Mouse (Mus musculus): Measurements from ENCODE around the gene Scnm1. TPM values are rescaled to one million over a fixed set of nuclear protein-coding genes. Genes with fewer than 3 reads are reported as not detected.

The Scnm1 gene
- total RNA-seq (2023) = 86.1 TPM

DNA sequence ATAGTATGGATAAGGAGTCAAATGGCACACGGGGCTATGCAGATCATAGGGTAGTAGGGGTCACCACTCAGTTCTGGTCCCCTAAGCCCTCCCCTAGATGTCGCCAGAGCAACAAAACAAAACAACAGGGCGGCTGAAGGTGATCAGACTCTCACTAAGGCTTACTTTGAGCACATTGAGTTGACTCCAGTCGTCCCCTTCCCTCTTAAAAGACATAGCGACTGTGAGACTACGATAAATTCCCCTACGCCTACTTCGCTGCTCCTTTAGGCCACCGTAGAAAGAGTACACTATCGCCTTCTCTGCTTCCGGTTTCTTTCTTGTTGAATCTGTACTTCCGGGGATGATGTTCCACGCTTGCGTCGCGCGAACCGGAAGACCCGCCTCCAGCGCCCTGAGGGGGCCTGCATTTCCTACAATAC is at the start of gene Scnm1, which contains the start of gene Lysmd1:
Gene Scnm1, minus strand, starts transcription at position 332 of the 422 bp plus-strand sequence.
Gene Lysmd1, plus strand, starts transcription at position 409 of the 422 bp plus-strand sequence.

DNA sequence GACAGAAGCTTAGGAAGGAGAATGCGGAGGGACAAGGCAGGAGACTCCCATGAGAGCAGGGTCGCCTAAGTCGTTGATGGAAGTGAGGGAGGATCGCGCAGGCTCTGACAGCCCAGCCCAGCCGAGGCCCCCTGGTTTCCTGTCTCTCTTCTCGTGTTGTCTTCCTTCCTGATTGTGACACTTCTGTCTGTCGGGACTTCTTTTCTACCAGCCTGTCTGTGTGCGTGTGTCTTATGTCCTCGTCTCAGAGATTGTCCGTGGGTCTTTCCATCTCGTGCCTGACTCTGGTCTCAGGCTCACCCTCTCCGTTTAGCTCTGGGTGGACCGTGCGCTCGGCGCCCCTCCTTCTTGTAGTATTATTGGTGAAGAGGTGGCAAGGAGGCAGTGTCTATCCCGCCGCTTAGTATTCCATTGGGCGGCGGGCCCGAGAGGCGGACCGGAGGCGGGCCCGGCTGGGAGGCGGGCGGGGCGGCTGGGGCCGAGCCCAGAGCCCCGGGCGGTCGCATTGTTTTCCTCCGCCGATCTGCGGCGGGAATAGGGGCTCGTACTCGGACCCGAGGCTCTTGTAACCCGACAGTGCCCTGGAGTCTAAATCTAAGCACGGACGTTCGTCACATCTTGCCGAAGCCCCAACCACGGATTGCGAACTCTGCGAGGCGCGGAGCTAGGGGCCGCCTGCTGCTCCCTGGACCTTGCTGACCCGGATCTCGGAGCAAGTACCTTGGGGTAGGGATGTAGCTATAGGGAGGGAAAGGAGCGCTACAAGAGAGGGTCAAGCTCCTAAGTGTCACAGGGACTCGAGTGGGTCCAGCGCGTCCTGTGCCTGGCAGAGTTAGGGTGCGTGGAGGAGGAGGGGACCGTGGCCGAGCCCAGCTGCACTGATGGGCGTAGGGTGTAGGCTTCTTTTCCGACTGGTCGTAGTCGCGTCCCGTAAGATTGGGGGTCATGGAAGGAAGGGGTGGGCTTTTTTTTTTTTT is 26.5 kb upstream of the Scnm1 start, which contains the start of gene Sema6c:
Gene Sema6c, plus strand, starts transcription at position 471 of the 977 bp plus-strand sequence.

DNA sequence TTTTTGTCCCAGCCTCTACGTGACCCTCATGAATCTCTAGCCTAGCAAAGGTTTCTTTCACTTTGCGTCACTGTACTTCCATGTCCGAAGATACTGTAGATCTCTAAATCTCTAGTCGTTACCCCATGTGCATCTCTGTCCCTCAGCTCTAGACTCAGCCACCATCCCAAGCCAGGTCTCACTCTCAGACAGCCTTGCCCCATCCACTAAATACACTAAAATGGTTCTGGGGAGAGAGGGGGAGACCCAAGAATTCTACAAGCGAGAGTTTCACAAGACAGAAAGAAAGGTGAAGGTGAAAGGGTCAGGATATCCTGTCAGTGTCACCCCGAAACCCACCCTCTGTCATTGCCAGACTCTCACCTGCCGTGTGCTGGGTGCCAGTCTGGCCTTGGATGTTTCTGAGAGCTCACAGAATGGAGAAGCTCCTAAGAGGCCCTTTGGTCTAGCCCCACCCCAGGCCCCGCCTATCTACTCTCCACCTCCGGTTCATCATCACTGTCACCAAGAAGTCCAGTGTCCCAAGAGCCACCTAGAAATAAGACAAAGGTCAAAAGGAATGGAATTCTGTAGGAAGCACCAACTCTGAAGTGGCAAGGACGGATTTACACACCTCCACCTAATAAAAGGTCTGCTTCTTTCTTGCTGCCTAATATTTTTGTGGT is 8.3 kb upstream of the Scnm1 start, which contains the start of gene Tnfaip8l2:
Gene Tnfaip8l2, minus strand, starts transcription at position 409 of the 665 bp plus-strand sequence.

DNA sequence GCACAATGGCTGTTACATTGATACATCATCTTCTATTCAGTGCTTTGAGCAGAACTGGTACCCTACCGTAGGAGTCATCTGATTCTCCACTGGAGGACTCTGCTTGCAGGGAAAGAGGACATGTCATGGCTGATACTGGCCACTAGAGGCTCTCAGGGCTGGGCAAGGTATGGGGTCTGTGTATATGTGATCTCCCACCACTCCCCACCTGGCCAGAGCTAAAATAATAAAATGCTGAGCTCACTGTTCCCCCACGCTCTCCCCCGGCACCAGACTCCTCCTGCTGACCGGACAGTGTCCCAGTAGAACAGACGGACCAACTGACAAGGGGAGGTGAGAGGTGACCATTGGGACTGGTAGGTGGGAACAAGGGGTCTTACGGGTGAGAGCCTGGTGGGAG is 9.6 kb downstream of the Scnm1 start, which contains the start of gene Tmod4:
Gene Tmod4, plus strand, starts transcription at position 231 of the 400 bp plus-strand sequence.

DNA sequence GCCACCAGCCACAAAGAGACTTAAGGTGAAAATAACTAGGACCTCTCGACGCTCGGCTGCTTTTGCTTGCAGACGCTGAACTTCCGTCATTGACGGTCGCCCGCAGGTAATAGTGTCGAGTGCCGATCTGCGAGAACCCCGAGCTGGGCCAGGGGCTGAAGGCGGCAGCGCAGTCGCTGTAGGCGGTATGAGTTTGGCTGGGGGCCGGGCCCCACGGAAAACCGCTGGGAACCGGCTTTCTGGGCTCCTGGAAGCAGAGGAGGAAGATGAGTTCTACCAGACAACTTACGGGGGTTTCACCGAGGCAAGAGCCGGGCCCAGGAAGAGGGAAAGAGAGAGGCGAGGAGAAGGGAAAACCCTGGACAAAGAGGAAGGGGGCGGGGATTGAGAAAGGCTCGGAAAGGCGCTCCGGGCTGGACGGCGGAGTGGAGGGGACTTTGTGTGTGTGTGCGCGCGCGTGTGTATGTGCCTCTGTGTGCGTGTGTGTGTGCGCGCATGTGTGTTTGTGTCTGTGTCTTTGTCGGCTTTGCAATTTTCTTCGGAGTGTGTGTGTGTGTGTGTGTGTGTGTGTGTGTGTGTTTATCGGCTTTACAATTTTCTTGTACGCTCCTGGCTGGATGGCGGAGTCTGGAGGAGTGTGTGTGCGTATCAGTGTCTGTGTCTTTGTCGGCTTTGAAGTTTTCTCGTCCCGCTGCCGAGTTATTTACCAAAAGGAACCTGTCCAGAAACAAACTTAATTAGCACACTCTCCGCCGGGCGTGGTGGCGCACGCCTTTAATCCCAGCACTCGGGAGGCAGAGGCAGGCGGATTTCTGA is 22.7 kb downstream of the Scnm1 start, which contains the start of gene Vps72:
Gene Vps72, plus strand, starts transcription at position 112 of the 816 bp plus-strand sequence.

DNA sequence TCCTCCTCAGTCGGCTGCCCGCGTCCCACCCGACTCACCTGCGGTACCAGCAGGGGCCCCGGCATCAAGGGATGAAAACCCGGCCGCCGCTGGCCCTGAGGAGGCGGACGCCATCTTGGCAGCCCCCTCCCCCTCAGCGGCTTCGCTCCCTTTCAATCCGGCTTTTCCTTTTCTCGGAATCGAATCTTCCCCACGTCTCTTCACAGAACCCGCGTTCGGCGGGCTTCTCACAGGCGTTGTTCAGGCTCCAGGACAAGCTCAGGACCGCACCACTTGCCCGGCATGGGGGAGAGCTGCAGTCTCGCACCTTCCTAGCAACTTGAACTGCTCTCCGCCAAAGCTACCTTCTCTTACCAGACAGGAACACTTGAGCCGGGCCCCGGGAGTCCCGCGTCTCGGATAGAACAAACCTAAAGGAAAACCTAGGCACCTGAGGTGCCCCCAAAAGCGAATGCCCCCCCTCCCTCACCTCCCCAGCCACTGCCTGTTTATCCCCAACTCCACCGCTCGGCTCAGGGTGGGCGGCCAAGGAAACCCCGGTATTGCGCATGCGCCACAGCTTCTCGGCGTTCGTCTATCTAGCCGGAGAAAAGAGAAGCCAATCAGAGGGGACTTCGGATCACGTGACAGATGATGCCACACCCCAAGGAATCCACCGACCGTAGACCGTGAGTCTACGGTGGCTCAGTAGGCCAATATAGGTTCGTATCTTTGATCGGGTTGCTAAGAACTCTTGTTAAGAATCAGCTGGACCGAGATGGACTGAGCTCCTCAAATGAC is 27.3 kb downstream of the Scnm1 start, which contains the start of gene Pip5k1a:
Gene Pip5k1a, minus strand, starts transcription at position 593 of the 780 bp plus-strand sequence.

Other genes starting within 250 kb of the Scnm1 start
- 216 TPM for gene Psmb4, start 247.1 kb downstream of the Scnm1 start, total RNA-seq (2023)
- gene Selenbp1, start 201.0 kb downstream of the Scnm1 start, total RNA-seq (2023) = 1.8 TPM
- 31.4 TPM for gene Rfx5, start 179.9 kb downstream of the Scnm1 start, total RNA-seq (2023)
- 50.5 TPM for gene Pi4kb, start 159.3 kb downstream of the Scnm1 start, total RNA-seq (2023)
- 68.3 TPM for gene Zfp687, start 118.6 kb downstream of the Scnm1 start, total RNA-seq (2023)
- 137 TPM for gene Psmd4, start 91.4 kb downstream of the Scnm1 start, total RNA-seq (2023)
- gene Pip5k1a, start 27.1 kb downstream of the Scnm1 start, total RNA-seq (2023) = 51.7 TPM
- 52.3 TPM for gene Vps72, start 23.0 kb downstream of the Scnm1 start, total RNA-seq (2023)
- 1.4 TPM for gene Tmod4, start 9.5 kb downstream of the Scnm1 start, total RNA-seq (2023)
- gene Lysmd1, start 77 bp upstream of the Scnm1 start, total RNA-seq (2023) = 9.2 TPM
- gene Tnfaip8l2, start 8.3 kb upstream of the Scnm1 start, total RNA-seq (2023) = 86.6 TPM
- 2.3 TPM for gene Sema6c, start 26.4 kb upstream of the Scnm1 start, total RNA-seq (2023)
- gene Gabpb2, start 83.9 kb upstream of the Scnm1 start, total RNA-seq (2023) = 71.0 TPM
- gene Cdc42se1, start 94.7 kb upstream of the Scnm1 start, total RNA-seq (2023) = 203 TPM
- gene Mllt11, start 98.2 kb upstream of the Scnm1 start, total RNA-seq (2023) = 4.5 TPM
- 0.29 TPM for gene Gm128, start 107.6 kb upstream of the Scnm1 start, total RNA-seq (2023)
- gene Bnipl, start 117.2 kb upstream of the Scnm1 start, total RNA-seq (2023) = not detected
- gene Mindy1, start 147.3 kb upstream of the Scnm1 start, total RNA-seq (2023) = 16.7 TPM
- gene Prune1, start 148.1 kb upstream of the Scnm1 start, total RNA-seq (2023) = 5.7 TPM
- gene Anxa9, start 173.2 kb upstream of the Scnm1 start, total RNA-seq (2023) = 0.29 TPM
- 101 TPM for gene Cers2, start 180.8 kb upstream of the Scnm1 start, total RNA-seq (2023)
- gene Setdb1, start 223.2 kb upstream of the Scnm1 start, total RNA-seq (2023) = 30.0 TPM

All from CD4-positive naive resting alpha-beta T cell, adult 76 days (primary cell).